Mouse (Mus musculus): ENCODE measurements around the gene Lmbr1. TPM values are rescaled to one million over a fixed set of nuclear protein-coding genes. Genes with fewer than 3 reads are reported as not detected.
"Not testable (repeated sequence)": the region's sequence is repeated elsewhere in the genome, so short reads cannot be mapped to it uniquely, and the experiment has no call there.

Gene Lmbr1
- polyA plus RNA-seq (2014; fragmentation: Nextera tagmentation; extraction: Ambion mirVana), result 17.0 and 18.2 TPM in 2 replicates

- no peaks in the 10 kb centered on the region for H3K36me3 ChIP-seq (ENCODE audit: control insufficient read depth, insufficient read depth, low read length)
- peak within 1 kb of the TSS; percentile 66 for H3K9ac ChIP-seq (ENCODE audit: low read depth, low read length)
- WGBS, result 2% methylated on average over 40 of the region's 40 CpGs
- H3K4me1 ChIP-seq (replicated peaks; ENCODE audit: control insufficient read depth, insufficient read depth, low read length), result no peaks in the 10 kb centered on the region
- no peaks in the 10 kb centered on the region for H3K27me3 ChIP-seq (ENCODE audit: control insufficient read depth, insufficient read depth, low read length)
- H3K9me3 ChIP-seq (ENCODE audit: control insufficient read depth, low read length), result no peaks in the 10 kb centered on the region
- H3K4me3 ChIP-seq (ENCODE audit: low read depth, low read length), result peak within 1 kb of the TSS; percentile 59
- ATAC-seq (ENCODE audit: low FRiP score), result peak; percentile 97
- H3K4me2 ChIP-seq (replicated peaks; ENCODE audit: low read depth, low read length), result peak within 1 kb of the TSS; percentile 89
- peak; percentile 97 for DNase-seq (ENCODE audit: low spot score)
- H3K27ac ChIP-seq (ENCODE audit: low read depth, low read length), result peak within 1 kb of the TSS; percentile 24; the same call in 1 of the 2 replicates
Observed at GRCm38 (mm10) chr5:29378298-29379036, at the start of gene Lmbr1. Gene Lmbr1 (minus strand): TSS chr5:29378390.

GRCm38 (mm10) chr5:29423330-29423729 lies 45.1 kb upstream of the Lmbr1 start:
- not testable (repeated sequence) for DNase-seq (ENCODE audit: low spot score); H3K9ac ChIP-seq (ENCODE audit: low read depth, low read length); H3K27ac ChIP-seq (ENCODE audit: low read depth, low read length); ATAC-seq (ENCODE audit: low FRiP score); H3K4me3 ChIP-seq (ENCODE audit: low read depth, low read length); H3K9me3 ChIP-seq (ENCODE audit: control insufficient read depth, low read length); H3K4me2 ChIP-seq (replicated peaks; ENCODE audit: low read depth, low read length); H3K4me1 ChIP-seq (replicated peaks; ENCODE audit: control insufficient read depth, insufficient read depth, low read length); H3K27me3 ChIP-seq (ENCODE audit: control insufficient read depth, insufficient read depth, low read length); H3K36me3 ChIP-seq (ENCODE audit: control insufficient read depth, insufficient read depth, low read length)
- WGBS, result 65% methylated on average over 3 of the region's 3 CpGs

GRCm38 (mm10) chr5:29413041-29413440 lies 34.9 kb upstream of the Lmbr1 start:
- DNase-seq (ENCODE audit: low spot score) (peak; percentile 4), ATAC-seq (ENCODE audit: low FRiP score) (no peak)
- H3K27me3 ChIP-seq (ENCODE audit: control insufficient read depth, insufficient read depth, low read length), result no peaks in the 10 kb centered on the region
- H3K4me3 ChIP-seq (ENCODE audit: low read depth, low read length), result no peak overlapping the region
- 90% methylated on average over 3 of the region's 3 CpGs for WGBS
- H3K4me2 ChIP-seq (replicated peaks; ENCODE audit: low read depth, low read length), result no peak overlapping the region
- no peaks in the 10 kb centered on the region for H3K36me3 ChIP-seq (ENCODE audit: control insufficient read depth, insufficient read depth, low read length)
- no peaks in the 10 kb centered on the region for H3K9me3 ChIP-seq (ENCODE audit: control insufficient read depth, low read length)
- H3K9ac ChIP-seq (ENCODE audit: low read depth, low read length), result no peak overlapping the region
- no peak overlapping the region for H3K27ac ChIP-seq (ENCODE audit: low read depth, low read length)
- H3K4me1 ChIP-seq (replicated peaks; ENCODE audit: control insufficient read depth, insufficient read depth, low read length), result no peaks in the 10 kb centered on the region

GRCm38 (mm10) chr5:29410854-29411253 lies 32.7 kb upstream of the Lmbr1 start:
- ATAC-seq (ENCODE audit: low FRiP score), result no peak
- no peak overlapping the region for H3K4me3 ChIP-seq (ENCODE audit: low read depth, low read length)

GRCm38 (mm10) chr5:29398427-29398826 lies 20.2 kb upstream of the Lmbr1 start:
- no peaks in the 10 kb centered on the region for H3K9me3 ChIP-seq (ENCODE audit: control insufficient read depth, low read length)
- no peak for ATAC-seq (ENCODE audit: low FRiP score)
- no peak overlapping the region for H3K4me2 ChIP-seq (replicated peaks; ENCODE audit: low read depth, low read length)
- no peak for DNase-seq (ENCODE audit: low spot score)
- no peaks in the 10 kb centered on the region for H3K4me1 ChIP-seq (replicated peaks; ENCODE audit: control insufficient read depth, insufficient read depth, low read length)
- WGBS, result 70% methylated on average over 4 of the region's 4 CpGs
- H3K9ac ChIP-seq (ENCODE audit: low read depth, low read length), result no peak overlapping the region
- H3K27me3 ChIP-seq (ENCODE audit: control insufficient read depth, insufficient read depth, low read length), result no peaks in the 10 kb centered on the region
- H3K4me3 ChIP-seq (ENCODE audit: low read depth, low read length), result no peak overlapping the region
- H3K27ac ChIP-seq (ENCODE audit: low read depth, low read length), result no peak overlapping the region
- no peaks in the 10 kb centered on the region for H3K36me3 ChIP-seq (ENCODE audit: control insufficient read depth, insufficient read depth, low read length)

More at GRCm38 (mm10) chr5:29410854-29411253, 32.7 kb upstream of the Lmbr1 start:
- H3K4me1 ChIP-seq (replicated peaks; ENCODE audit: control insufficient read depth, insufficient read depth, low read length), result no peaks in the 10 kb centered on the region
- H3K27me3 ChIP-seq (ENCODE audit: control insufficient read depth, insufficient read depth, low read length), result no peaks in the 10 kb centered on the region
- no peak overlapping the region for H3K9ac ChIP-seq (ENCODE audit: low read depth, low read length)
- H3K4me2 ChIP-seq (replicated peaks; ENCODE audit: low read depth, low read length), result no peak overlapping the region
- no peak overlapping the region for H3K27ac ChIP-seq (ENCODE audit: low read depth, low read length)
- no peaks in the 10 kb centered on the region for H3K9me3 ChIP-seq (ENCODE audit: control insufficient read depth, low read length)
- DNase-seq (ENCODE audit: low spot score), result no peak
- H3K36me3 ChIP-seq (ENCODE audit: control insufficient read depth, insufficient read depth, low read length), result no peaks in the 10 kb centered on the region

GRCm38 (mm10) chr5:29388944-29389765 lies 11.0 kb upstream of the Lmbr1 start:
- ATAC-seq (ENCODE audit: low FRiP score) (no peak; the same call in 1 of the 2 replicates), DNase-seq (ENCODE audit: low spot score) (peak; percentile 86)
- 22% methylated on average over 15 of the region's 15 CpGs for WGBS
- Histone ChIP-seq H3K4me1 (replicated peaks; ENCODE audit: control insufficient read depth, insufficient read depth, low read length) (no peaks in the 10 kb centered on the region), H3K27me3 (ENCODE audit: control insufficient read depth, insufficient read depth, low read length) (peaks cover 2% of the 10 kb centered on the region; the same call in 1 of the 2 replicates), H3K4me2 (replicated peaks; ENCODE audit: low read depth, low read length) (no peak overlapping the region), H3K9me3 (ENCODE audit: control insufficient read depth, low read length) (no peaks in the 10 kb centered on the region), H3K27ac (ENCODE audit: low read depth, low read length) (no peak overlapping the region), H3K9ac (ENCODE audit: low read depth, low read length) (0 out of 2 replicates have a peak overlapping the region, but pooled peaks have one; percentile 20), H3K36me3 (ENCODE audit: control insufficient read depth, insufficient read depth, low read length) (no peaks in the 10 kb centered on the region), H3K4me3 (ENCODE audit: low read depth, low read length) (no peak overlapping the region)

- no peak overlapping the region for H3K4me3 ChIP-seq (ENCODE audit: low read depth, low read length)
- no peak overlapping the region for H3K27ac ChIP-seq (ENCODE audit: low read depth, low read length)
- no peaks in the 10 kb centered on the region for H3K9me3 ChIP-seq (ENCODE audit: control insufficient read depth, low read length)
- 53% methylated on average over 7 of the region's 7 CpGs for WGBS
- DNase-seq (ENCODE audit: low spot score) (no peak), ATAC-seq (ENCODE audit: low FRiP score) (no peak)
- peaks cover 2% of the 10 kb centered on the region; the same call in 1 of the 2 replicates for H3K27me3 ChIP-seq (ENCODE audit: control insufficient read depth, insufficient read depth, low read length)
- H3K9ac ChIP-seq (ENCODE audit: low read depth, low read length), result no peak overlapping the region
- no peak overlapping the region for H3K4me2 ChIP-seq (replicated peaks; ENCODE audit: low read depth, low read length)
- no peaks in the 10 kb centered on the region for H3K36me3 ChIP-seq (ENCODE audit: control insufficient read depth, insufficient read depth, low read length)
- H3K4me1 ChIP-seq (replicated peaks; ENCODE audit: control insufficient read depth, insufficient read depth, low read length), result no peaks in the 10 kb centered on the region
Observed at GRCm38 (mm10) chr5:29388181-29388943, 10.2 kb upstream of the Lmbr1 start.

GRCm38 (mm10) chr5:29387591-29387990 lies 9.4 kb upstream of the Lmbr1 start:
- ATAC-seq (ENCODE audit: low FRiP score) (no peak), DNase-seq (ENCODE audit: low spot score) (no peak)
- Histone ChIP-seq H3K27me3 (ENCODE audit: control insufficient read depth, insufficient read depth, low read length) (peaks cover 2% of the 10 kb centered on the region; the same call in 1 of the 2 replicates), H3K4me1 (replicated peaks; ENCODE audit: control insufficient read depth, insufficient read depth, low read length) (no peaks in the 10 kb centered on the region), H3K27ac (ENCODE audit: low read depth, low read length) (no peak overlapping the region), H3K9me3 (ENCODE audit: control insufficient read depth, low read length) (no peaks in the 10 kb centered on the region), H3K4me2 (replicated peaks; ENCODE audit: low read depth, low read length) (no peak overlapping the region), H3K36me3 (ENCODE audit: control insufficient read depth, insufficient read depth, low read length) (no peaks in the 10 kb centered on the region), H3K9ac (ENCODE audit: low read depth, low read length) (no peak overlapping the region), H3K4me3 (ENCODE audit: low read depth, low read length) (no peak overlapping the region)
- WGBS, result 25% methylated on average over 1 of the region's 1 CpGs
